Mouse (Mus musculus): ENCODE measurements around the gene Tbx2.

- TF ChIP-seq POLR2A (IDR thresholded peaks at IDR 0.05; ENCODE audit: control insufficient read depth, extremely low read depth, insufficient read depth, low read length, poor library complexity): no peak
- peak; percentile 88 for TF ChIP-seq CTCF (IDR thresholded peaks at IDR 0.05; ENCODE audit: borderline replicate concordance, control insufficient read depth, extremely low read depth, insufficient read depth, low read length, poor library complexity)
These were observed 11.0 kb downstream of the Tbx2 start for GRCm38 (mm10) chr11:85843347-85843692.

All from thymus, adult 2 months (tissue).